Mouse (Mus musculus) thymus, postnatal 14 days (tissue): Measurements from ENCODE around the gene Dcun1d3.

Experiments
- DNase-seq: peaks from one replicate; pipeline ENCODE4 v3.0.0; 2021

Dcun1d3 gene

GRCm38 (mm10) chr7:119895639-119896512, at the start of gene Dcun1d3, which contains the start of gene Lyrm1:
TSS of gene Dcun1d3 (minus strand) at chr7:119896298.
TSS of gene Lyrm1 (plus strand) at chr7:119895861.
- peak; percentile 99 for DNase-seq

- DNase-seq: no peak
These were observed 45.5 kb upstream of the Dcun1d3 start for GRCm38 (mm10) chr7:119941569-119941968.

- no peak for DNase-seq
These were observed 40.9 kb upstream of the Dcun1d3 start for GRCm38 (mm10) chr7:119937036-119937435.

GRCm38 (mm10) chr7:119936321-119936720, 40.2 kb upstream of the Dcun1d3 start:
- no peak for DNase-seq

DNA sequence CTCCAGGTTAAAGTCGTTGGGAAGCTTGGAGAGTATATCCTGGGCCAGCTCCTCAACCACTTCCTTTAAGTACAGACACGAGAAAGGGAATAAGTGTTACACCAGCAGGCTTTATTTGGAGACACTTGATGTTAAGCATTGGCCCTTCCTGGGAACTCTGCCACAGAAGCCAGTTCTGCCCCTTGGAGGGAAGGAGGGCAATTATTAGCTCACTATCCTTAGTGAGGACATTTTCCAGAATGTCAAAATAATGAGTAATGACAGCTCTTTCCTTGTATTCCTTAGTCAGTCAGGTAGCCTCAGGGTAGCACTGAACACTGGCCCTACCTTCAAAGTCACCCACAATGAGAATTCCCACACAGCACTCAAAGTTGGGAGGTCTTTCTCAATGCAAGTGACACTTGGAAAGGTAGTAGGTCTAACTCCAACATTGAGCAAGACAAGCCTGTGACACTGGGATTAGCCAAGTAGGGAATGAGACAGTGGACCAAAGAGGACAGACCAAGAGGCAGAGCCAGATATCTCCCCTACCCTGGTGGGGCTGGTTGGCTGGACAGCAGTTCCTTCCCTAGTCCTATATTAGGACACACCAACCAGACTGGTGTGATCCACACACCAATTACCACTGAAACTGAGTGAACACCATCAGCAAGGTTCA, 32.8 kb upstream of the Dcun1d3 start:
- no peak for DNase-seq

- no peak for DNase-seq
These were observed 25.0 kb upstream of the Dcun1d3 start for GRCm38 (mm10) chr7:119921054-119921453.

- DNase-seq: no peak
These were observed 24.4 kb upstream of the Dcun1d3 start for GRCm38 (mm10) chr7:119920457-119920856.

DNA sequence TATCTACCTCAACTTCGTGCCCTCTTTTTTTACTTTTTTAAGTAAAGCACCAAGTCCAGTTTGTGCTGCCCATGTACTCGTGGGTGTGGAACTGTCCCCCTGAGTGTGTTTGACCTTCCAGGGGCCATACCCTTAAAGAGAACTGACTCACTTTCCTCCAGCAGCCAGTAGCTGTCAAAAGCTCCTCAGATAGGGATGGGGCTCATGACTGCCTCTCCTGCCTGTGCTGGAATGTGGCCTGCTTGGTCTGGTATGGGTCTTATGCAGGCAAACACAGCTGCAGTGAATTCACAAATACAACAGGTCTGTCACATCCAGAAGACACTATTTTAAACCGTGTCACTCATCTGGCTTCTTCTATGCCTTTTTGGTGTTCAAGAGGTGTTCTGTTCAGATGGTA, 15.6 kb upstream of the Dcun1d3 start:
- no peak for DNase-seq

DNA sequence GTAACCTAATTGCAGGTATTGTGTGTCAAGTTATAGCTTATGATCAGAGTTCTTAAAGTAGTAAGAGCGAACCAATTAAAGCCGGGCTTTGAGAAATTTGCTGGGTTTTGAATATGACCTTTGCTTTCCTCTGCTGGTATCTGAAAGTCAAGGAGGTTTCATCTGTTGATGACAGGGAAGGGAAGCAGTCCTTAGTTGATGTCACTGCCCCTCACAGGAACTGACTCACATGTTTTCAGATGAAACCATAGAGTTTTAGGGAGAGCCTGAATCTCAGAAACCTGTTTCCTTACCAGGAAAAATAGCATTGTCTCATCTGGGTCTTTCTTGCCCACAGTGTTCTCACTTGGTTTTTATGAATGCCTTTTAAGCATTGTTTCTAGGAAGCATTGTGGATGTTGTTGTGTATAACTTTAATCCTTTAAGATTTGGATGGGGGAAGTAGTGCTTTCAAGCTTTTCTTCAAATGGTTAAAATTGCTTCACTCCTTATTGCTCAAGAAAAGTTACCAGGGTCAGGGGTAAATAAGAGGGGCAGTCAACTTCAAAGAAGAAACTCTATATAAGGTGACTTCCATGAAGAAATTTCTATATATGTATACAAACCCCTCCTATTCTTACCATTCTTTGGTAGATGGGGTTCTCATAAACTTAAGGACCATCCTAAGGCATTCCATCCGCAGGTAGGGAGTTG, 10.6 kb upstream of the Dcun1d3 start:
- DNase-seq: no peak

GRCm38 (mm10) chr7:119899386-119900057, 3.4 kb upstream of the Dcun1d3 start:
- no peak for DNase-seq

DNA sequence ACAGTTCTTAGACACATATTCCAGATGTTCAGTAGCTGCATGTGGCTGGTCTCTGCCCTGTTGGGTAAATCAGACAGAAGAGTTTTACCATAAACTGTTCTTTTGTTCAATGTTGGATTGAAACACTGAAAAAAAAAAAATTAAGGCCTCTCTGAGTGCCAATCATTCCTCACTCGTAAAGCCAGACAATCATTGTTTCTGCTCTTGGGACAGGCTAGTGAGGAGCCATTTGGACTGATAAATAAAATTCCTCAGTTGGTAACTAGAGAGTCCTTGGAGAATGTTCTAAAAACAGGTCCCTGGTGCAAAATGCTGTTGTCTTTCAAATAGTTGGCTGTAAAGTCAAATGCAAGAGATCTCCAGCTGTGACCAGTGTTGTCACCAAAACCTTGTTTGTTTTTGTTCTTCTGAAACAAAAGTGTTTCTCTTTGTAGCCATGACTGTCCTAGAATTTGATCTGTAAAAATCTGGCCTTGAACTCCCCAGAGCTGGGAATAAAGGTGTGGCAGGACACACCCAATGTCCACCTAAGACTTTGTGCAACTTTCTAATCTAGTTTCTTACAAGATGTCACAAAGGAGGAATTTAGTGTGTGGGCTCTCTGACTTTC, 2.3 kb upstream of the Dcun1d3 start:
- DNase-seq: no peak

DNA sequence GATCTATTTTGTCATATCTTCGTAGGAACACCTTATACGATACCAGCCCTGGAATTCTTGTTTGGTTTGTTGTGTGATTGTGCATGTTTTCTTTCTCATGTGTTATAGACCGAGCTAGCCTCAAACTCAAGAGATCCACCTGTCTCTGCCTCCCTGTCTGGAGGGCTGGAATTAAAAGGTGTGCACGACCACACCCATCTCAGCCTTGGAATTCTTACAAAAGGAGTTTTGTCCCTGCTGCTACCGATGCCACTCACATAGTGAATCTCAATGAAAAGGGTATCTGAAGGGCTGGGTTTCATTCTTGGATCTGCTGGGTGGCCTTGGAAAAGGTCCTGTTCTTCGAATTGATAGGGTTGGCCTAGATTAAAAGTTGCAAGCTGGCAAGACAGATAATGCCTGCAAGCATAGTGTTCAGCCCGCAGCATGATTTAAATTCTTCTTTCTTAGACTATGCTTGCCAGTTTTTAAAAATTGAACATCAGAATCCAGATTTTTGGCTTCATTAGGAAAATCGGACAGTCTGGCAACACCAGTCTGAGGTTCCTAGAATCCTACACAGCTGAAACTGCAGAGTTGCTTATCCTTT, 1.5 kb upstream of the Dcun1d3 start:
- no peak for DNase-seq

DNA sequence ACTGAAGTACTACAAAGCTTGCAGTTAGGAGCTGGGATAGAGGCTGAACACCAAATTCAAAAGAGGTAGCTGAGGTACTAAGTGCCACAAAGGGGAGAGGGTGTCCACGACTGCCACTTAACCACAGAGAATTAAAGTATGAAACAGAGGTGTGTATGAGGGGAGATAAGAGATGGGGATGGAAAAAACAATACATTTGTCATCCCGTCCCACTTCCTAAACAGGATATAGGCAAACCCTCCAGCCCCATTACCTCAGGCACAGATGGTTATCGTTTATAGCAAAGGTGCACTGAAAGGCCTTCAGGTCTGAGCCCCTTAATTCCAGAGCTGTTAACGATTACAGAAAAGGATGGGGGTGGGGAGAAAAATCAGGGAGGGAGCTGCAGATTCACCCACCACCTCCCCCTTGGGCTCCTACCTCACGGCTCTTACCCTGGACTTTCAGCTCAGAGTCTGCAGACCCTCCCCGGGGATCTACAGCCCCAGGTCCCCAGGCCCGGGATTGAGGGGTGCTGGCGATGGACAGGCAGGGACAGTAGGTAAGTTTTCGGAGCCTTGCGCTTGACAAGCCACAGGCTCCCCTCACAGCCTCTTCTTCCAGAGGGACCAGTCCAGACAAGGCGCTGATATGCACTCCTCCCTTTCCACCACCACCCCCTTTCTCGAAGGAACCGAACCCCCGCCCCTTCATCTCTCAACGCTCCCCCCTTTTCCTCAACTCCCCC, 1.1 kb downstream of the Dcun1d3 start:
- DNase-seq: peak; percentile 7

DNA sequence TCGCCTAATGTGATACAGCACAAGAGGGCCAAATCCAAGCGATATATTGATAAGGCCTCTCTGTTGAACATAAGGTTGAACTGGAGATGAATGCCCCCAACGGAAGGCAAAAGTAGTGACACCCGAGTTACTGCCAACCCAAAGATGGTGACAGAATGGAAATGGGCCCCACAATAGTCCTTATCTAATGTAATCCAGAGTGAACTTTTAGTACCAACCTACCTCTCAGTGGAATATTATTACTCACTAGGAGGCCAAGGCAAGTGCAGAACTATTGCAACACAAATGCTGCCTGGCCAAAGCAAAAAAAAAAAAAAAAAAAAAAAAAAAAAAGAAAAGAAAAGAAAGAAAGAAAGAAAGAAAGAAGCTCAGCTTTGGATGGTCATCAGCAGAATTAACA, 3.4 kb downstream of the Dcun1d3 start:
- no peak for DNase-seq

GRCm38 (mm10) chr7:119892198-119892597, 3.9 kb downstream of the Dcun1d3 start:
- no peak for DNase-seq

DNA sequence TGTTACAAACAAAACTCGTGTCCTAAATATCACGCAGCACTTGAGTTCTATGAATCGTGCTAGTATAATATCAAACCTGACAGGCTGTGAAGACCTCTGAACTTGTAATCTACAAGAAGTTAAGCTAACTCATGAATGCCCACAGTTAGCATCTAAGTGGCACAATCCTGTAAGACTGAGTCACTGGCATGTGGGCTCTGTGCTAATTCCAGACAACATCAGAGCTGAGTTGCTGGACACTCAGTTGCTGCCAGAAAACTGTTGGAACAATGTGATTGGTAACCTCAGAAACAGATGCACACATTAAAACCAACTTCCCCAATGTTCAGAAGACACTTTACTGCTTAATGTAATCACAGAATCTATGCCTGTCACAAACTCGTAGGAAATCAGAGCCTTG, 8.2 kb downstream of the Dcun1d3 start:
- no peak for DNase-seq

DNA sequence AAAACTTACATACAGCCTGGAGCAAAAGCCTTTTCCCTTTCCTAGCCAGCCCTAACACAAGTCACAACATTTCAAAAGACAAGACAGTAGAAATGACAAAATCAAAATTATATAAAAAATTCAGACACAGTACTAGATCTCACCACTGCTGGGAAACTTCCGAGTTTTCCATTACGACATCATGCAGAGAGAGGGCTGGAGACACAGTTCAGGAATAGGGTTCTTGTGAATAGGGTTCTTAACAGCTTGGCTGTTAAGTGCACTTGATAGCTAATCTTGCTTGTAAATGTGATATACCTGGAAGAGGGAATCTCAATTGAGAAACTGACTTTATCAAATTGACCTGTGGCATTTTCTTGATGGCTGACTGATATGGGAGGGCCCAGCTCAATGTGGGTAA, 14.9 kb downstream of the Dcun1d3 start:
- DNase-seq: no peak

- DNase-seq: no peak
These were observed 15.8 kb downstream of the Dcun1d3 start for GRCm38 (mm10) chr7:119880345-119880744.

DNA sequence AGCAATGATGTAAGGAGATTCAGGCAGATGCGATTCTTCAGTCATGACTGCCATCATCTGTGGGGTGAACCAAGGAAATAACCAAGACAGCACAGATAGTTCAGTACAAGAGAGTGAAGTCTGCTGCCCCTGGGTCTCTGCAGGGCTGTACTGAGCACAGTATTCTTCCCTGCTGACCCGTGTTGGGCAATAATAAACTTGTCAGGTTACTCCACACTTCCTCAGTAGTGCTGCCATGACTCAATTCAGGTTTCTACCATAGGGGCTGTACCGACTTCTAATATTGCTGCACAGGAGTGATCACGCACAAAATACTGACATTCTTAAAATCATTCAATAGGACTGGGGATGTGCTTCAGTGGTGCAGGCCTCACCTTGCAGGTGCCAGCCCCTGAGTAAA, 16.9 kb downstream of the Dcun1d3 start:
- DNase-seq: no peak

DNA sequence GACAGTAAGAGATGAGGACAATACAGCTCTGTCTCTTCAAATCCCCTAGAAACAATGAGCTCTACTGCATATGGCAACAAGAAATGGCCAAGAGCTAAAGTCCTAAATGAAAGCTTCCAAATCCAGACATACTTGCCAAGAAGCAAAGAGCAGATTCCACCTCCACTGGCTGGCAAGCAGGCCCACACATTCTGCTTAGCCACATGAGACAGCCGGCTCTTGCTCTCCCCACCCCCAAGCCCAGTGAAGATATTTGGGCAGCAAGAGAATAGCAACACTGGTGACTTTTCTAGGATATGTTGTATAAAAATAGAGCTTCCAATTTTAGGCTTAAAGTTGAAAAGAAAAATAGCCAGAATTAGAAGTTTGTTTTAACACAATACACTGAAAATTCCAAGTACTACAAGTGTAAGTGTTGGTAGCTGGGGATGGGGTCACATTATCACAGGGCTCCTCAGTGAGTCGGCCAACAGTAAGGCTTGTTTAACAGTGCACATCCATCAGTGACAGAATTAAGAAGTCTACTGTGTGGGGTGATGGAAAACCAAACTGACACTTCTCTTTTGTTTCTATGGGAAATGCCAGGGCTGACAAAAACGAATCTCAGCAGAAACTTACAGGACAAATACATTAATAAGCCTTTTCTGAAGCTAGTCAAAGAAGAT, 20.2 kb downstream of the Dcun1d3 start:
- DNase-seq: no peak

DNA sequence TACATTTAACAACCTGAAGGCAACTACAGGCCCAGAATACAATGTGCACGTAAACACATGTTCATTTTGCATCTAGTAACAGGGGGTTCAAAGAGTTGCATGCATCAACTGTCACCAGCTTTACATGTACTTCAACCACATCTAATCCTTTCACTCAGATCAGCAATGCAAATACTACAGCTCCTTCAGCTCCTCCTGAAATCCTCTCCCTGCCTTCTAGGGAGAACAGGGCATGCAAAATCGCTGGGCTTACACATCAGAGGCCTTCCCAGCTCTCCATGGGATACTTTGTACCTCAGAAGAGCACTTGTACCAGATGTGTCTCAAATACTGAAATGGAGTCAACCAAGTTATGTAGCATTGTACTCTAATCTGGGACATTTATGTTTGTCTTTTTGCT, 23.0 kb downstream of the Dcun1d3 start:
- no peak for DNase-seq
